Mouse (Mus musculus) liver, embryonic 14.5 days (tissue): ENCODE results near the gene Chrd.

Experiments used
- CTCF ChIP-seq: IDR thresholded peaks from 2 replicates; pipeline ENCODE4 v1.5.1; 2016; ENCODE audit warnings: antibody characterized with exemption, low read depth, control low read depth
- EP300 ChIP-seq: IDR thresholded peaks from 2 replicates; pipeline ENCODE4 v1.6.1; 2016; ENCODE audit warnings: antibody characterized with exemption, low read depth

- TF ChIP-seq CTCF (no peak), EP300 (no peak)
Measured at GRCm38 (mm10) chr16:20703071-20703470, 29.9 kb upstream of the Chrd start.
